Mouse (Mus musculus) limb, embryonic 14.5 days (tissue): ENCODE results near the gene Olfr586. TPM values are rescaled to one million over a fixed set of nuclear protein-coding genes. Genes with fewer than 3 reads are reported as not detected.

ENCODE experiments used
- ATAC-seq: fragments of 200-750 bp; cut with Nextera tagmentation; 2 replicates; pipeline ENCODE4 v1.8.0; 2017; ENCODE audit warnings: low read depth, moderate number of reproducible peaks, moderate TSS enrichment; ENCODE audit not compliant: low FRiP score
- DNase-seq: peaks from one replicate; pipeline ENCODE4 v3.0.0-alpha.2; 2015; ENCODE audit warnings: low spot score
- H3K27ac ChIP-seq: fragments of 300-500 bp; sonication (generic); replicated peaks from 2 replicates; pipeline ENCODE4 v1.5.1; 2014; ENCODE audit warnings: low read depth, mild to moderate bottlenecking, low read length, moderate library complexity, mixed read lengths
- H3K27me3 ChIP-seq: fragments of 300-500 bp; sonication (generic); 2 replicates; pipeline ENCODE4 v1.6.1; 2014; ENCODE audit warnings: low read length, mixed read lengths; ENCODE audit not compliant: control insufficient read depth, insufficient read depth
- H3K36me3 ChIP-seq: fragments of 300-500 bp; sonication (generic); 2 replicates; pipeline ENCODE4 v1.6.1; 2014; ENCODE audit warnings: mild to moderate bottlenecking, low read length, moderate library complexity, mixed read lengths; ENCODE audit not compliant: control insufficient read depth, insufficient read depth
- H3K4me1 ChIP-seq: fragments of 300-500 bp; sonication (generic); 2 replicates; pipeline ENCODE4 v1.6.1; 2014; ENCODE audit warnings: antibody characterized with exemption, low read length, mixed read lengths; ENCODE audit not compliant: control insufficient read depth, insufficient read depth
- H3K4me2 ChIP-seq: fragments of 300-500 bp; sonication (generic); replicated peaks from 2 replicates; pipeline ENCODE4 v1.6.1; 2014; ENCODE audit warnings: low read depth, mild to moderate bottlenecking, low read length, moderate library complexity; ENCODE audit not compliant: severe bottlenecking
- H3K4me3 ChIP-seq: fragments of 300-500 bp; sonication (generic); replicated peaks from 2 replicates; pipeline ENCODE4 v1.5.1; 2014; ENCODE audit warnings: low read length
- H3K9ac ChIP-seq: fragments of 300-500 bp; sonication (generic); 2 replicates; pipeline ENCODE4 v1.6.1; 2014; ENCODE audit warnings: mild to moderate bottlenecking, low read depth, low read length, moderate library complexity; ENCODE audit not compliant: severe bottlenecking
- H3K9me3 ChIP-seq: fragments of 300-500 bp; sonication (generic); 2 replicates; pipeline ENCODE4 v1.6.1; 2016; ENCODE audit warnings: low read length; ENCODE audit not compliant: control insufficient read depth
- POLR2A ChIP-seq: fragments of 200-500 bp; IDR thresholded peaks from 2 replicates; pipeline ENCODE4 v1.8.0; 2012; ENCODE audit warnings: inconsistent platforms, mild to moderate bottlenecking, moderate library complexity, borderline replicate concordance; ENCODE audit not compliant: insufficient read depth, insufficient read length; ENCODE audit errors: extremely low read depth
- WGBS: fragments of 180-500 bp; shearing (Covaris S2); extraction: QIAGEN DNeasy Blood & Tissue Kit; methylation state at CpG from one replicate; pipeline ENCODE4 v1.1.7; 2014; 5-methylcytosine and 5-hydroxymethylcytosine counted together
- polyA plus RNA-seq, 2 experiments: library from polyadenylated mRNA; depleted of rRNA in 1 of 2; stranded (reverse) in 1 of 2; unstranded in 1 of 2; fragments of >200 nt; fragmentation: Nextera tagmentation in 1 of 2; extraction: Ambion mirVana in 1 of 2; gene quantifications; 2 replicates each; pipeline versions ENCODE4 v1.2.1 to v1.2.3; 2012 to 2014

Gene Olfr586
- polyA plus RNA-seq (2012; rRNA removed) (not detected in 2 replicates), polyA plus RNA-seq (2014; fragmentation: Nextera tagmentation; extraction: Ambion mirVana) (not detected in 2 replicates)

DNA sequence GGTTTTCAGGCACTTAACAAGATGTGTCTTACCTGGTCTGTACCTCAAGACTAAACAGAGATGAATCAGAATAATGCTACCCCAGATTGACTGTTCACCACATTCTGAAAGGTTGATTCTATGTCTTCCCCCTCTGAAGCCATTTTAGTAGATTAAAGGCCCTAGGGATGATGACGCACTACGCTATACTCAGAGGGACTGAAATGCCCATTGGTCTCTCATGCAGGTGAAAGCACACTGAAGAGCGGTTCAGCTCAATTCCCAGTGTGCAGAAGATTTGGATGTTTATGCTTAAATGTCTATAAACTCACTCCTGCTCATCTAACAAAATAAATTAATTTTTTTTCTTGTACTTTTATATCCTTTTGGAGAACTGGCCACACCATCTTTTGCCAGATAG lies at the start of gene Olfr586:
Gene Olfr586, minus strand, starts transcription at position 101 of the 400 bp plus-strand sequence.
- TF ChIP-seq POLR2A = no peak
- Histone ChIP-seq H3K9ac (no peak within 1 kb of the TSS), H3K27me3 (no peaks in the 10 kb centered on the region), H3K4me2 (no peak within 1 kb of the TSS), H3K9me3 (no peaks in the 10 kb centered on the region), H3K4me1 (no peaks in the 10 kb centered on the region), H3K4me3 (no peak within 1 kb of the TSS), H3K36me3 (no peaks in the 10 kb centered on the region), H3K27ac (no peak within 1 kb of the TSS)
- WGBS = 89% methylated on average over 3 of the region's 3 CpGs
- DNase-seq = no peak
- no peak for ATAC-seq

DNA sequence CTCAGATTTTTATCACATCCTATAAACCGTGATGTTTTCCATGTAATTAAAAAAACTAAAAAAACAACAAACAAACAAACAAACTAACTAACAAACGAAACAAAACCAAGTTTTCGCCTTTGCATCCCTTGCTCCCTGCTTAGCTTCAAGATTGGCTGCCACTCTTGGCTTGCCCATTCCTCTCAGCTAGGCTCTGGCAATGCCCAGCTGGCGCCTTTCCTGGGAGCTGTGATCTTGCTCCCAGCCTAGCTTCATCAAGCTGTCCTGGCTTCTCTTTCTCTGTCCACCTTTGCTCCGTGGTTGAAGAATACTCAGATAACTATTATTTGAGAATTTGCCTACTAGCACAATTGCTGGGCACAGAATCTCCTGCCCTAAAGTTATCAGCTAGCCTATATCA lies 44.3 kb upstream of the Olfr586 start:
- no peaks in the 10 kb centered on the region for H3K4me1 ChIP-seq
- H3K9ac ChIP-seq = no peak overlapping the region
- no peak overlapping the region for H3K4me3 ChIP-seq
- TF ChIP-seq POLR2A = no peak
- no peaks in the 10 kb centered on the region for H3K27me3 ChIP-seq
- H3K9me3 ChIP-seq = no peaks in the 10 kb centered on the region
- H3K36me3 ChIP-seq = no peaks in the 10 kb centered on the region
- 69% methylated on average over 5 of the region's 5 CpGs for WGBS
- H3K27ac ChIP-seq = no peak overlapping the region
- no peak for ATAC-seq
- no peak for DNase-seq
- no peak overlapping the region for H3K4me2 ChIP-seq

DNA sequence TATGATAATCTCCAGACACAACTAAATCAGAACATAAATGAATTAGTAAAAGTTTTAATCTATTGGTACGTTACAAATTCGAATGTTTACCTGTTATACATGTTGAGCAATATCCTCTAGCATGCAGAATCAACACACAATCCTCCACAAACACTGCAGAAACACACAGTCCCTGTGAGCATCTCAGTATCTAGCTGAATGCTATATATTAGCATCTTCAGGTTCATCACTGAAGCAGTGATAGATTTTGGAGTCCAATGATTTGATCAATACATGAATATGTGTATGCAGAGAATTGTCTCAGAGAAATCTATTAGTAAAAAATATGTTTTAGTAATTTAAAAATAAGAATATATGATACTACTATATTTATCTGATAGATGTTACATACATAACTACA lies 30.8 kb upstream of the Olfr586 start, which contains the start of gene Olfr589:
Gene Olfr589, minus strand, starts transcription at position 101 of the 400 bp plus-strand sequence.
- Histone ChIP-seq H3K4me2 (no peak within 1 kb of the TSS), H3K27ac (no peak within 1 kb of the TSS), H3K9me3 (no peaks in the 10 kb centered on the region), H3K36me3 (no peaks in the 10 kb centered on the region), H3K9ac (no peak within 1 kb of the TSS), H3K4me3 (no peak within 1 kb of the TSS), H3K27me3 (no peaks in the 10 kb centered on the region), H3K4me1 (no peaks in the 10 kb centered on the region)
- ATAC-seq (no peak), DNase-seq (no peak)
- TF ChIP-seq POLR2A = no peak
- 61% methylated on average over 2 of the region's 2 CpGs for WGBS

DNA sequence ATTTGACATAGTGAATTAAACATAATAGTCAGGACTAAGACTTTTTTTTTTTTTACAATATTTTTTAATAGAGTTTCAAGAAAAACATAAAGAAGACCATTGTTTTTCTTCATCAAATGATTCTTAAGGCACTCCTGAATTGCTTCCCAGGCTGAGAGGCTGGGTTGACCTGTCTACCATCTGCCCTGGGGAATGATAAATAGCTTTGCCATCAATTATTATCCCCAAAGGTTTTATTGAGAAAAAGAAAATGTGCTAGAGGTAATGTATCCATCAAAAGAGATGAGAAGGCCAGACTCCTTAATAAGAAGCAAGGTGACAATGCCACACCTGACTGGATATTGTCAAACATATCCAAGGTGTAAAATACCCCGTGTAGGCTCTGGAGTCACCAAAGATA lies 15.1 kb upstream of the Olfr586 start, which contains the start of gene Olfr588-ps1:
Gene Olfr588-ps1, plus strand, starts transcription at position 301 of the 400 bp plus-strand sequence.
- Histone ChIP-seq H3K27ac (no peak within 1 kb of the TSS), H3K9ac (no peak within 1 kb of the TSS), H3K27me3 (no peaks in the 10 kb centered on the region), H3K4me1 (no peaks in the 10 kb centered on the region), H3K4me3 (no peak within 1 kb of the TSS), H3K36me3 (no peaks in the 10 kb centered on the region), H3K4me2 (no peak within 1 kb of the TSS), H3K9me3 (no peaks in the 10 kb centered on the region)
- WGBS = 79% methylated on average over 1 of the region's 1 CpGs
- TF ChIP-seq POLR2A = no peak
- no peak for ATAC-seq
- no peak for DNase-seq

DNA sequence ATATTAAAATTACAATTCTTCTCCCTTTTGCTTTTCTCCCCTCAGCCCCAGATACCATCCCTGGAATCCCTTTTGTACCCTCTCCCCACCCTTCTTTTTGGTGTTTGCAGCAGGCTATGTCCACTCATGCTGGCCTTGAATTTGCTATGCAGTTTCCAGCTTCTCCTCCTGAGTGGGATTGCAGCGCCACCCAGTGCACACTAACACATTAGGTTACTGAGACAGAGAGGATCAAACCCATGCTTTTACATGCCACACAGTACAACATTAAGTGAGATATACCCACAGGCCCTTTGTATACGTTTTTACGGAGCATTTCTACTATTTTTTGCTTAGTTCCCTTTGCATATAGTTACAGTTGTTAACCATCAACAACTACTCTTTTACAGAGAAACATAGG lies 6.0 kb downstream of the Olfr586 start:
- Histone ChIP-seq H3K36me3 (no peaks in the 10 kb centered on the region), H3K27me3 (no peaks in the 10 kb centered on the region), H3K4me3 (no peak overlapping the region), H3K27ac (no peak overlapping the region), H3K4me2 (no peak overlapping the region), H3K9ac (no peak overlapping the region), H3K4me1 (no peaks in the 10 kb centered on the region), H3K9me3 (no peaks in the 10 kb centered on the region)
- TF ChIP-seq POLR2A = no peak
- DNase-seq (no peak), ATAC-seq (no peak)
- WGBS = 51% methylated on average over 3 of the region's 3 CpGs

DNA sequence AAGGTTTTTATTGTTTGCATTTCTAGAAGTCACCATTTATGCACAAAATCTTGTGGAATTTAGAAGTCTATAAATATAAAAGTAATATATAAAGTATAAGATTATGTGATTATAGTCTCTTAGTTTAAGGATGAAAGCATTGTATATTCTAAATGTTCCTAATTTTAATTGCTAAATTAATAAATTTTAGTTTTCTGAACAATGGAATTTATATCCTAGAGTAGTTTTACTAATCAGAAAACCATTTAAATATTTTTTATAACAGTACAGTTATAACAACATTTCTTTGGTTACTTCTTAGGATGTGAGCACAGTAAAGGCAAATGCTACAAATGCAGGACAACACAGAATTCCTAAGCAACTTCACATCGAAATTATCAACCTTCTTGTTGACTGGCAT lies 28.0 kb downstream of the Olfr586 start, which contains the start of gene Olfr585:
Gene Olfr585, plus strand, starts transcription at position 301 of the 400 bp plus-strand sequence.
- H3K36me3 ChIP-seq = no peaks in the 10 kb centered on the region
- 83% methylated on average over 1 of the region's 1 CpGs for WGBS
- DNase-seq = no peak
- H3K4me2 ChIP-seq = no peak within 1 kb of the TSS
- no peak within 1 kb of the TSS for H3K27ac ChIP-seq
- no peaks in the 10 kb centered on the region for H3K4me1 ChIP-seq
- H3K9ac ChIP-seq = no peak within 1 kb of the TSS
- H3K27me3 ChIP-seq = no peaks in the 10 kb centered on the region
- no peaks in the 10 kb centered on the region for H3K9me3 ChIP-seq
- no peak for ATAC-seq
- no peak for TF ChIP-seq POLR2A
- no peak within 1 kb of the TSS for H3K4me3 ChIP-seq
